Mouse (Mus musculus) liver, adult 2 months (tissue): ENCODE results near the gene Arhgap42. TPM values are rescaled to one million over a fixed set of nuclear protein-coding genes. Genes with fewer than 3 reads are reported as not detected.
A peak's percentile ranks its signal among the peaks of the same experiment; 100 is the strongest.

Source experiments
- DNase-seq: peaks from one replicate; pipeline ENCODE4 v3.0.0-alpha.2; 2011; ENCODE audit warnings: low read depth, low spot score; ENCODE audit errors: extremely low read depth
- H3K27ac ChIP-seq: fragments of 200-500 bp; replicated peaks from 2 replicates; pipeline ENCODE4 v1.5.1; 2012; ENCODE audit warnings: low read depth, mild to moderate bottlenecking, control low read depth, inconsistent platforms, low read length; ENCODE audit not compliant: insufficient read depth
- H3K27me3 ChIP-seq: fragments of 200-500 bp; 2 replicates; pipeline ENCODE4 v1.6.1; 2012; ENCODE audit warnings: mild to moderate bottlenecking, moderate library complexity, low read length, inconsistent platforms; ENCODE audit not compliant: control insufficient read depth, insufficient read depth
- H3K36me3 ChIP-seq: fragments of 200-500 bp; 2 replicates; pipeline ENCODE4 v1.6.1; 2012; ENCODE audit warnings: low read length, inconsistent platforms; ENCODE audit not compliant: control insufficient read depth, insufficient read depth
- H3K4me1 ChIP-seq: fragments of 200-500 bp; 2 replicates; pipeline ENCODE4 v1.6.1; 2011; ENCODE audit warnings: low read length; ENCODE audit not compliant: control insufficient read depth, insufficient read depth
- H3K4me3 ChIP-seq: fragments of 200-500 bp; 2 replicates; pipeline ENCODE4 v1.5.1; 2011; ENCODE audit warnings: low read depth, mild to moderate bottlenecking, control low read depth, low read length, moderate library complexity; ENCODE audit not compliant: insufficient read depth
- H3K79me2 ChIP-seq: fragments of 200-500 bp; 2 replicates; pipeline ENCODE4 v1.6.1; 2012; ENCODE audit warnings: inconsistent platforms, mild to moderate bottlenecking, low read length, moderate library complexity; ENCODE audit not compliant: control insufficient read depth, insufficient read depth
- H3K9ac ChIP-seq: fragments of 200-500 bp; 2 replicates; pipeline ENCODE4 v1.6.1; 2012; ENCODE audit warnings: low read depth, mild to moderate bottlenecking, control low read depth, inconsistent platforms, low read length
- CTCF ChIP-seq: fragments of 200-500 bp; IDR thresholded peaks from 2 replicates; pipeline ENCODE4 v1.5.1; 2011; ENCODE audit warnings: low read depth, low read length, control low read depth
- POLR2A ChIP-seq: fragments of 200-500 bp; IDR thresholded peaks from 2 replicates; pipeline ENCODE4 v1.6.1; 2011; ENCODE audit warnings: low read length, control low read depth; ENCODE audit not compliant: insufficient read depth; ENCODE audit errors: extremely low read depth
- WGBS: fragments of 180-500 bp; shearing (Covaris S2); methylation state at CpG from one replicate; pipeline ENCODE4 v1.1.7; 2018; 5-methylcytosine and 5-hydroxymethylcytosine counted together
- polyA plus RNA-seq: library from polyadenylated mRNA; depleted of rRNA; stranded (reverse); fragments of >200 nt; gene quantifications from 2 replicates; pipeline ENCODE4 v1.2.3, GENCODE M21; 2012
- total RNA-seq: library from RNA; depleted of rRNA; stranded (reverse); fragments of >200 nt; gene quantifications from 2 replicates; pipeline ENCODE4 v1.2.3, GENCODE M21; 2014

Gene Arhgap42
- total and polyA plus RNA-seq, 2 experiments = 21.8 to 28.1 TPM

GRCm38 (mm10) chr9:8996494-8996893 lies 242.4 kb downstream of the Arhgap42 start:
- no peaks in the 10 kb centered on the region for H3K4me1 ChIP-seq
- no peaks in the 10 kb centered on the region for H3K79me2 ChIP-seq
- peaks cover 67% of the 10 kb centered on the region for H3K36me3 ChIP-seq
- no peak for DNase-seq
- H3K27ac ChIP-seq = no peak overlapping the region
- TF ChIP-seq CTCF = no peak
- TF ChIP-seq POLR2A = no peak
- H3K27me3 ChIP-seq = no peaks in the 10 kb centered on the region
- 73% methylated on average over 2 of the region's 2 CpGs for WGBS
- H3K9ac ChIP-seq = no peak overlapping the region
- H3K4me3 ChIP-seq = no peak overlapping the region

- Histone ChIP-seq H3K9ac (no peak overlapping the region), H3K27ac (no peak overlapping the region), H3K36me3 (no peaks in the 10 kb centered on the region), H3K4me1 (no peaks in the 10 kb centered on the region), H3K27me3 (no peaks in the 10 kb centered on the region), H3K79me2 (no peaks in the 10 kb centered on the region), H3K4me3 (no peak overlapping the region)
- DNase-seq = no peak
- TF ChIP-seq POLR2A = no peak
- no peak for TF ChIP-seq CTCF
- WGBS = 78% methylated on average over 3 of the region's 3 CpGs
Measured at GRCm38 (mm10) chr9:8982315-8982714, 256.6 kb downstream of the Arhgap42 start.

GRCm38 (mm10) chr9:8977775-8978174 lies 261.1 kb downstream of the Arhgap42 start:
- no peak overlapping the region for H3K9ac ChIP-seq
- H3K4me1 ChIP-seq = no peaks in the 10 kb centered on the region
- no peak for DNase-seq
- 58% methylated on average over 2 of the region's 2 CpGs for WGBS
- no peaks in the 10 kb centered on the region for H3K36me3 ChIP-seq
- no peak overlapping the region for H3K4me3 ChIP-seq
- H3K27me3 ChIP-seq = no peaks in the 10 kb centered on the region
- TF ChIP-seq CTCF (no peak), POLR2A (no peak)
- no peak overlapping the region for H3K27ac ChIP-seq
- H3K79me2 ChIP-seq = no peaks in the 10 kb centered on the region

GRCm38 (mm10) chr9:8971491-8971890 lies 267.4 kb downstream of the Arhgap42 start, which contains the start of gene Gm16485:
Gene Gm16485, plus strand, starts transcription at chr9:8971791.
- H3K4me3 ChIP-seq = no peak within 1 kb of the TSS
- no peaks in the 10 kb centered on the region; the same call in 1 of the 2 replicates for H3K4me1 ChIP-seq
- TF ChIP-seq CTCF = no peak
- TF ChIP-seq POLR2A = no peak
- H3K36me3 ChIP-seq = no peaks in the 10 kb centered on the region
- 29% methylated on average over 2 of the region's 2 CpGs for WGBS
- no peaks in the 10 kb centered on the region for H3K79me2 ChIP-seq
- no peak within 1 kb of the TSS for H3K9ac ChIP-seq
- no peak for DNase-seq
- H3K27ac ChIP-seq = no peak within 1 kb of the TSS
- H3K27me3 ChIP-seq = no peaks in the 10 kb centered on the region

- no peaks in the 10 kb centered on the region for H3K79me2 ChIP-seq
- WGBS = 17% methylated on average over 7 of the region's 7 CpGs
- TF ChIP-seq POLR2A = no peak
- TF ChIP-seq CTCF = no peak
- no peaks in the 10 kb centered on the region for H3K36me3 ChIP-seq
- peak; percentile 78 for DNase-seq
- no peak overlapping the region for H3K27ac ChIP-seq
- H3K27me3 ChIP-seq = no peaks in the 10 kb centered on the region
- H3K4me1 ChIP-seq = no peaks in the 10 kb centered on the region; the same call in 1 of the 2 replicates
- H3K9ac ChIP-seq = no peak overlapping the region
- peak overlapping the region; percentile 11; the same call in 1 of the 2 replicates for H3K4me3 ChIP-seq
Measured at GRCm38 (mm10) chr9:8970240-8970639, 268.7 kb downstream of the Arhgap42 start.

GRCm38 (mm10) chr9:8964512-8965133 lies 274.3 kb downstream of the Arhgap42 start:
- 49% methylated on average over 8 of the region's 8 CpGs for WGBS
- Histone ChIP-seq H3K79me2 (no peaks in the 10 kb centered on the region), H3K9ac (no peak overlapping the region), H3K4me3 (no peak overlapping the region), H3K36me3 (no peaks in the 10 kb centered on the region), H3K4me1 (no peaks in the 10 kb centered on the region), H3K27me3 (no peaks in the 10 kb centered on the region), H3K27ac (no peak overlapping the region)
- no peak for TF ChIP-seq POLR2A
- peak; percentile 32; the same call in 1 of the 2 replicates for TF ChIP-seq CTCF
- DNase-seq = peak; percentile 50
